Mouse (Mus musculus) lung, postnatal 0 days (tissue): Measurements from ENCODE around the gene Itgb5.

ENCODE experiments used
- CTCF ChIP-seq: IDR thresholded peaks from 2 replicates; pipeline ENCODE4 v1.5.1; 2016; ENCODE audit warnings: antibody characterized with exemption, mild to moderate bottlenecking
- EP300 ChIP-seq: IDR thresholded peaks from 2 replicates; pipeline ENCODE4 v1.6.1; 2016; ENCODE audit warnings: antibody characterized with exemption, mild to moderate bottlenecking, control low read depth

DNA sequence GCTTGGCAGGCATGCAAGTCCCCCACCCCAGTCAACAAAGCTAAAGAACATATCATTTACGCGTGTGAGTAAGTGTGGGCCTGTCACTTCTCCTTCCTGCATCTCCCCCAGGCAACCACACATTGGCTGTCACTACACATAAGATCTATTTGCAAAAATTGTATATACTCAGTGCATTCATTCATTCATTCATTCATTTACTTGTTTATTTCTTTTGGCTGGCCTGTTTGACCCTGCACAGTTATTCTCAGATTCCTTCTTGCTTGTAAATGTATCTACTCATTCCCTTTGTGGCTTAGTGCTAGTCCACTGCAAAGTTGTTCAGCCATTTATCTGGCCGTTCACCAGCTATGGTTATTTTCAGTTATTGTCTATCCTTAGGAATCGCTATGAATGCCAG lies 64.3 kb downstream of the Itgb5 start:
- TF ChIP-seq CTCF (no peak), EP300 (no peak)
